Mouse (Mus musculus) cortical plate, adult 2 months (tissue): ENCODE data around the gene Nln.

Experiments
- CTCF ChIP-seq: fragments of 200-500 bp; IDR thresholded peaks from 2 replicates; pipeline ENCODE4 v1.5.1; 2011; ENCODE audit warnings: mild to moderate bottlenecking, control low read depth, low read length; ENCODE audit not compliant: insufficient read depth; ENCODE audit errors: extremely low read depth
- POLR2A ChIP-seq: fragments of 200-500 bp; IDR thresholded peaks from 2 replicates; pipeline ENCODE4 v1.6.1; 2011; ENCODE audit warnings: mild to moderate bottlenecking, low read length, control low read depth; ENCODE audit not compliant: insufficient read depth; ENCODE audit errors: extremely low read depth

GRCm38 (mm10) chr13:104015246-104016105, 93.9 kb downstream of the Nln start:
- no peak for TF ChIP-seq CTCF
- TF ChIP-seq POLR2A = no peak
